In the genomic region with DNA sequence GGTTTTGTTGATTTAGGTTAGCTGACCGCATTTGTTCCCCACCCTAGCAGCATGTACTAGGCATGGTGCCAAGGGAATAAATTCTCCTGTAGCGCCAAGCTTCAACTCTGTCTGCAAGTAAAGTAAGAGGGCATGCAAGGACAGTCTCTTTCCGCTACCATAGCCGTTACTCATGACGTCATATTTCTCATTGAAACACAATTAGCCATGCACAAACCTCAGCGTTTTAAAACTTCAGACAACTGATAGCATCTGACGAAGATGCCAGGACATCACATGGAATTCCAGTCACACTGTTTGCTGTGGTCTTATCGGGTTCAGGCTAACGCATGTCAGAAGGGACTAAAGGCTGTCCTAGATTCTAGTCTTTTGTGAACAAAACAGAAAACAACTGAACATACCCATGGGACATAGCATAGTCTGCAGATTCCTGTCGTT, we compare ENCODE assay signal across 10 mouse cellular contexts.
DNase-seq lines count a peak whose midpoint lies in the region; ATAC-seq and TF ChIP-seq lines count a peak whose summit lies in the region.
"Had no signal": no experiment of that assay in that cellular context is flagged by ENCODE, and none has a peak within 500 bp of the region (broad histone marks: within the 10 kb centered on the region; RNA-seq: fewer than 3 reads in every experiment).

No protein-coding gene starts in this region.

- no peak overlapping the region for H3K9ac ChIP-seq in intestine, embryonic 16.5 days (ENCODE audit: low read depth, low read length)
- H3K9ac ChIP-seq: liver, postnatal 0 days had no signal

- no peak for DNase-seq in gastrocnemius, adult 2 months
- DNase-seq in gastrocnemius, postnatal 14 days = no peak
- peak; percentile 36 for DNase-seq in 416B (ENCODE audit: low read depth)
- peak; percentile 31 for DNase-seq in adrenal gland, postnatal 10 days
- DNase-seq in kidney, postnatal 36 days = peak; percentile 28 to 56
- DNase-seq in T-cell, adult 2 months (ENCODE audit: low spot score) = no peak
- DNase-seq in right cerebral cortex, postnatal 14 days = no peak
- DNase-seq: liver, postnatal 0 days had no signal

- TF ChIP-seq CTCF in gastrocnemius, adult 2 months (IDR thresholded peaks at IDR 0.05) = no peak

- ATAC-seq in intestine, embryonic 16.5 days = no peak

- no peak overlapping the region for H3K4me2 ChIP-seq in intestine, embryonic 16.5 days (ENCODE audit: low read depth, low read length)

- H3K27me3 ChIP-seq in intestine, embryonic 16.5 days (replicated peaks; ENCODE audit: control insufficient read depth, insufficient read depth, low read length) = no peaks in the 10 kb centered on the region

- intact Hi-C loops in gastrocnemius, adult 2 months (cut with DNase I) = no loop called here
- intact Hi-C loops in gastrocnemius, postnatal 14 days (cut with DNase I; ENCODE audit: low total_unique reads) = no loop called here

- H3K9me3 ChIP-seq in intestine, embryonic 16.5 days (ENCODE audit: control insufficient read depth, low read length) = no peaks in the 10 kb centered on the region

- no peak overlapping the region; the same call in 1 of the 2 replicates for H3K27ac ChIP-seq in gastrocnemius, adult 2 months
- no peak overlapping the region for H3K27ac ChIP-seq in intestine, embryonic 16.5 days (ENCODE audit: low read length)

- H3K4me1 ChIP-seq in intestine, embryonic 16.5 days (ENCODE audit: control insufficient read depth, insufficient read depth, low read length) = no peaks in the 10 kb centered on the region

- 67% methylated on average over 10 of the region's 10 CpGs for WGBS in intestine, embryonic 16.5 days

- H3K36me3 ChIP-seq in intestine, embryonic 16.5 days (ENCODE audit: control insufficient read depth, insufficient read depth, low read length) = no peaks in the 10 kb centered on the region

- H3K4me3 ChIP-seq in gastrocnemius, adult 2 months = peak overlapping the region; percentile 15
- no peak overlapping the region for H3K4me3 ChIP-seq in intestine, embryonic 16.5 days (ENCODE audit: low read length)
- H3K4me3 ChIP-seq: erythroblast, embryonic 14.5 days had no signal

Comparison
In these comparisons a context has a peak if more than half of its experiments do, and no peak if none do; other contexts are left out.
1. DNase-seq: peak in 416B (single experiment), adrenal gland, postnatal 10 days (single experiment) and kidney, postnatal 36 days (2 of 2); none in gastrocnemius, adult 2 months (single experiment), gastrocnemius, postnatal 14 days (single experiment), T-cell, adult 2 months (single experiment) and right cerebral cortex, postnatal 14 days (single experiment).